Mouse (Mus musculus): ENCODE results near the gene Rapgef6.

The Rapgef6 gene

DNA sequence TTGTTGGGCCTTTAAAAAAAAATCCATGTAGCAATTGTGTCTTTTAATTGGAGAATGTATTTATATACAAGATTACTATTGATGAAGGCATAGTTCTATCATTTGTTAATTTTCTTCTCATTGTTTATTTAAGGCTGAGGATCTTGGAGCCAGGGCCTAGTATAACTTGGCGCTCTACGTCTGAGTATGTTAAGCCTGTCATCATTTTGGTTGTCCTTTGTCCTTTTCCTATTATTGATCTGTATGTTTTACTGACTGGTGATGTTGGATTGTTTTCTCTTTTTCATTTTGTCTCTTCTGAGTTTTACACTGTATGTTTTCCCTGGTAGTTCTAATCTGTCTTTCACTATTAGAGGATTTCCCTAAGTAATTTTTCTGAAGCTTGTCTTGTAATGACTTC, 52.1 kb downstream of the Rapgef6 start:
- no peak for DNase-seq (ENCODE audit: low spot score in 2 of 2)

DNA sequence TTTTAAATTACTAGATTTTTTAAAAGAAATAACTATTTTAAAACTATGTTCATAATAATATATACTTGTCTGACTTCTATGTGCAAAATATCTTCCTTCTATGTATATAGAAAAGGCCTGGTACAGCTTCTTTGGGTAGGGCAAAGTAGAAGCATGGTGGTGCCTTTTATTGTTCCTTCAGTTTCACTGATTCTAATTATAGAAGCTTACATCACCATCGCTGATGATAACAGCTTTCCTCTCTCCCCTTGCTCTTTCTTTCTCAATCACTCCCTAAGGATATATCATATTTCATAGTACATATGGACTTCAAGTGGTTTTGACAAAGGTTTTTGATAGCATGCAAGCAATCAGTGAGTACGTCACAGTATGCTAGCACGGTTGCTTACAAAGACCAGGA, 69.9 kb downstream of the Rapgef6 start:
- DNase-seq (ENCODE audit: low spot score in 2 of 2): no peak

DNA sequence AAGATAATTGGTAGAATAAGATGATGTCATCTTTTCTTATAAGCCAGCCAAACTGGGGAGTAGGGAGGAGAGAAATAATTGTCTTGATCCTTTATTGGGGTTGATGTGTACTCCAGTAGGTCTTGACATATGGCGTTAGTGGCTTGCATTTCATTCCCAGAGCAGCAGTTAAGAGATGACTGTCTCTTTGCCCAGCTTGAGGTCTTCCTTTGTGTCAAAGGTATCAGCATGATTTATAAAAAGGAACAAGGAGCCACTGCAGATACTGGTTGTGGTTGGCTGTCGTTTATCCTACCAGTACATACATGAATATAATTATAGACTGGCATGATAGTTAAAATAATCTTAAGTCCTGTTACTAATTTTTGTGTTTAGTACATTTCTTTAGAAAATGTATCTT, 71.4 kb downstream of the Rapgef6 start:
- no peak for DNase-seq (ENCODE audit: low spot score in 2 of 2)

DNA sequence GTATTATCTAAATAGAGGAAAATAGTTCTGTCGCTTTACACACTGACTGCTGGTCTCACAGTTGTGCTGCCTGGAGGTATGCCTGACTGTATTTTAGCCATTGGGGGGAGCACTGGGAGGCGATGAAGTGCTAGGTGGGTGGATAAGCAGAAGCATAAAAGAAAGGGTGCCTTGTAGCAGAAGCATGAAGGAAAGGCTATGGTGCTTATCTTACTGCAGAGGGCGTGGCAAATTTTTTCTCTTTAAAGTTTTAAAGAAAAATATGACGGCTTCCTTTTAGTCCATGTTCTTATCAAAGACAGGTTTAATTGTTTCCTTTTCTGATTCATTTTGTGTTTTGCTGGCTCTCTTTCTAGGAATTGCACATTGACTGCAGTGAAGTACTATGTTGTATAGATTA, 72.4 kb downstream of the Rapgef6 start:
- DNase-seq (ENCODE audit: low spot score in 2 of 2): no peak

DNA sequence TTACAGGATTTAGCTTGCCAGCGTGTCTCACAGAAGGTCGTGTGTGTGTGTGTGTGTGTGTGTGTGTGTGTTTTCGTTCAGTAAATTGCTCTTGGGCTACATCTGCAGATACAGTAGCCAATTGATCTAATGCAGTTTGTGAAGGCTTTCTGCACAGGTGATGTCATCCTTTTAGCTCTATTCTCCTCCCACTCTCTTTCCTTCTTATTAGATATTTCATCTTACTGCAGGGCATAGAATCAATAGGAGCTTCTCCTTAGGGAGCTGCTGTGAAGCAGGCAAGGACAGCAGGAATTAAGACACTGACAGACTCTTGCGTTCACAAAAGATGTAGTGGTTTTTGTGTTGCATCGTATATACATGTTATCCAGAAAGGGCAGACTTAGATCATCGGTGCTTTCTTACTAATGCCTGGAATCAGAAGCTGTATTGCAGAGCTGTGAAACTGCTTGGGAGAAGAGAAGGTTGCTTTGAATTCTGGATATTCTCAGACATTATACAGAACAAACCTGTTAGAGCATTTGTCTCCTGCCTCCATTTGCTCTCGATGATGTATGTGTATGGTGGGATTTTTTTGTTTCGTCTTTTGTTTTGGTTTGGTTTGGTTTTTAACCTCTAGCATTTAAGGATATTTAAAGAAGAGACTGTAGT, 73.4 kb downstream of the Rapgef6 start:
- no peak for DNase-seq (ENCODE audit: low spot score in 2 of 2)

DNA sequence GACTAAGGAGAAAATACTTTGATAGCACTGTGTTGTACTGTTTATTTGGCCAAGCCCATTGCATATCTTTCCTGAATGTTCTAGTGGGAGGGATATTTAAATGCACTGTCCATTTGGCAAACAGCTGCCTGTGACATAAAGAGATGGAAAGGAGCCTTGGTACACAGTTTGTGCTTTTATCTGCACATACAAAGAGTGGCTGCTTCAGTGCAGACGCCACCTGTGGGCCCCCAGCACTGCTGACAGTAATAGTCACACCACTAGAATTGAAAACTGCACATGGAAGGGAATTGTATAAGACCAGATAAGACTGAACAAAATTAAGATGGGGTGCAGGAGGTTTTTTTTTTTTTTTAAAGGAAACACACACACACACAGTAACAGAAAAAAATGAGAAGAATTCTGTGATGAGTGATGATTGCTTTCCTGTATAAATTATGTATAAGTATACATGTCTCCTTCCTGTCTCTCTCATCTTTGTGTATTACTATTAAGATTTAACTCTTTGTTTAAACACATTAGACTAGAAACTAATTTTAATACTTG, 75.3 kb downstream of the Rapgef6 start:
- no peak for DNase-seq (ENCODE audit: low spot score in 2 of 2)

DNA sequence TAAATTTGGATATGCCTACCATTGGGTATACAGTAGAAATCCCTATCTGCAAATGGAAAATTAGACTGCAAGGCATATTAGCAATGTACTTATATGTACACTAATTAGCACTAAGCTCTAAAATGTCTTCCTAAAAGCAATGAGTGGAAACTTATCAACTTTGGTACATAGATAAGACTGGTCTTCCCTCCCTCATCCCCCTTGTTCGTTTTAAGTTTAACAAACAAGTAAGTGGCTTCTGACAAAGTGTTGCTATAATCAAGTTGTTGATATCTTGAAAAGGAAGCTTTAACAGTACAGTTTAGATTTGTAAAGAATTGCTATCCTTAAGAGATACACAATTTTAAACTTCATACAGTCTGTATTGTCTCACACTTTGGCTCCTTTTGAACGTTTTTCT, 78.5 kb downstream of the Rapgef6 start:
- DNase-seq (ENCODE audit: low spot score in 2 of 2): no peak

DNA sequence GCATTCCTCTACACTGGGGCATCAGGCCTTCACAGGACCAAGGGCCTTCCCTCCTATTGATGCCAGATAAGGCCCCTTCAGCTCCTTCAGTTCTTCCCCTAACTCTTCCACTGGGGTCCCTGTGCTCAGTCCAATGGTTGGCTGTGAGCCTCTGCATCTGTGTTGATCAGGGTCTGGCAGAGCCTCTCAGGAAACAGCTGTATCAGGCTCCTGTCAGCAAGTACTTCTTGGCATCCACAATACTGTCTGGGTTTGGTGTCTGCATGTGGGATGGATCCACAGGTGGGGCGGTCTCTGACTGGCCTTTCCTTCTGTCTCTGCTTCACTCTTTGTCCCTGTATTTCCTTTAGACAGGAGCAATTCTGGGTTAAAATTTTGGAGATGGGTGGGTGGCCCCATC, 80.1 kb downstream of the Rapgef6 start:
- DNase-seq (ENCODE audit: low spot score in 2 of 2): peak in 1 of 2 experiments; percentile 10

DNA sequence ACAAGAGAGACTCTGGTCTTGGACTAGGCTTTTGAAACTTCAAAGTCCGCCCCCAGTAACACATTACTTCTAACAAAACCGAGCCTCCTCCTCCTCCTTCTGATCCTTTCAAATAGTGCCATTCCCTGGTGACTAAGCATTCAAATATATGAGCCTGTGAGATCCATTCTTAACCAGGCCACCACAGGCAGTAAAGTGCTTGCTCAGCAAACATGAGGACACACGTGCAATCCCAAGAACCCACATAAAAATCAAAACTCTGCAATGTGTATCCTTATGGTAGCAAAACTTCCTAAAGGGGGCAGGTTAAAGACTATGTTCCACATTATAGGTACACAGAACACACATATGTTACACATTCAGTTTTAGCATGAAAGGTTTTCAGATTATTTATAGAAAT, 81.8 kb downstream of the Rapgef6 start:
- no peak for DNase-seq (ENCODE audit: low spot score in 2 of 2)

DNA sequence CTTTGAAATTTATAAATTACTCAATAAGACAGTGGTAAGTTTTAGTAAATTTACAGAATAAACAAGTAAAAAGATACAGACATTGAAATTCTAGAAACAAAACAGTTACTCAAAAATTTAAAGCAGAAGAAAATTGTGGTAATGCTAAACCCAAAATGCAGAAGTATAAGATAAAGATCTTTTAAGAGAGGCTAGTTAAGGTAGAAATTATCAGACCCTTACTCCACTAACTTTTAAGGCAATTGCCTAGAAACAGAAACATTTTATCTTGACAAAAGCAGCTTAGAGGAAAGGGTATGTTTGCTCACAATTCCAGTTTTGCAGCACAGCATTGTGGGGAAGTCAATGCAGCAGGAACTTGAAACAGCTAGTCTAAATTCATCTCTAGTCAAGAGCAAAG, 91.0 kb downstream of the Rapgef6 start:
- no peak for DNase-seq (ENCODE audit: low spot score in 2 of 2)

DNA sequence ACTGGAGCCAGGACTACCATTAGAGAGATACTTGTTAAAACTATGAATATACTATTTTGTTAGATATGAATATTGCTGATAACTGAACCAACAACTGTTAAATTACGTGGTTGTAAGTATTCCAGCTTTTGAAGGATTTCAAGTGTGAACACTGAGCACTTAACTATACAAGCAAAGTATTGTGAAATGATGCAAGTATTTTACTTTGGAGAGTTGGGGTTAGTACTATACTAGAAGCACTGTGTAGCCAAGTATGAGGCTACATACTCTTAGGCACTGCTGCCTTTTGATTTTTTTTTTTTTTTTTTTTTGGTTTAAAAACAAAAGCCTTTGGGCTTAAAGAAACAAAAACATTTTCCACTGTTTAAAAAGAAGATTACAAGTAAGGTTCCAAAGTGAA, 91.9 kb downstream of the Rapgef6 start:
- no peak for DNase-seq (ENCODE audit: low spot score in 2 of 2)

DNA sequence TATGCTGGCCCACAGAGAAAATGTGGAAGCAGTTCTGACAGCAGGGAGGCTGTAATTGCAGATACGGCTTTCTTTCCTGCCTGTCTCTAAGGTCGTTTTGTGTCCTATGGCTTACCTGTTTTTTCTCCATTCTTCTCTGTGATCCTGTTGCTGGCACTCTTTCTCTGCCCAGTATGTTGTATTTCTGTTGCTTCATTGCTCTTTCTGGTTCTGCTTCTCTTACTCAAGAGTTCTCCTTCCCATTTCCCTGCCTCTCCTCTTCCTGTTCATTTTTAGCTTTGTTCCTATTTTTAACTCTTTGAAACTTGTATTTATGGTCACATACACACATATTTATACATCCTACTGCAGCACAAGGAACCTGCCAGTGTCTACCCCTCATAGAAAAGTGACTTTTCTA, 96.2 kb downstream of the Rapgef6 start:
- peak in 1 of 2 experiments; percentile 15 for DNase-seq (ENCODE audit: low spot score in 2 of 2)

DNA sequence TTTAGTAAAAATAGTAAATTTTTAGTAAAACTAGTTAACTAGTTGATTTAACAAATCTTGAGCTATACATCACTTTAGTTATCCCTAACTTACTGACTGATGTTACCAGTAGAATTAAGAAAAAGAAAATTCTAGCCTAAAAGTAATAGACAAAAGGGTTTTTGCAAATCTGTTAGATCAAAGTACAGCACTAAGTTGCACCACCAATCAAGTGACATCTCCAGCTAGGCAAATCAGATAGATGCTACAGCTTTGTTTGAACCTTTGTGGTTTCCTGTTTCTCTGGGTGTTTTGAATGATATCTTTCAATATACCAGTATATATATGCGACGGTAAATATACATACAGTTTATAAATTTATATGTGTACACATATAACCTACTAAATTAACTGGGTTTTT, 99.1 kb downstream of the Rapgef6 start:
- DNase-seq (ENCODE audit: low spot score in 2 of 2): no peak

DNA sequence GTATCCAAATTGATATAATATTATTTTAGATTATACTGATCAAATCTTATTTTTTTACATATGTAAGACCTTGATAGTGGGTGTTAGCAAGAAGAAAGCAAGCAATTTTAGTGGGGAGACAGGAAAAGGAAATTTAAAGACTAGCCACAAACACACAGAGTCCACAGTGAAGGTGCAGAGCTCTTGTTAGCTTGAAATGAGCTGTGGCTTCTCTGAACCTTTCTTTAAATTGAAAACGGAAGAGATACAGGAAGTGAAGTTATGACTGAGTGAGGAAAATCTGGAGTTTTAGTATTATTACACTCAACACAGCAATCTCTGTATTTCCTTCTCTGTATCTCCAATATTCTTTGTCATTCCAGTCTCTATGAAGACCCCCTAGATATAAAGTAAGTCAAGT, 104.3 kb downstream of the Rapgef6 start:
- DNase-seq (ENCODE audit: low spot score in 2 of 2): no peak

DNA sequence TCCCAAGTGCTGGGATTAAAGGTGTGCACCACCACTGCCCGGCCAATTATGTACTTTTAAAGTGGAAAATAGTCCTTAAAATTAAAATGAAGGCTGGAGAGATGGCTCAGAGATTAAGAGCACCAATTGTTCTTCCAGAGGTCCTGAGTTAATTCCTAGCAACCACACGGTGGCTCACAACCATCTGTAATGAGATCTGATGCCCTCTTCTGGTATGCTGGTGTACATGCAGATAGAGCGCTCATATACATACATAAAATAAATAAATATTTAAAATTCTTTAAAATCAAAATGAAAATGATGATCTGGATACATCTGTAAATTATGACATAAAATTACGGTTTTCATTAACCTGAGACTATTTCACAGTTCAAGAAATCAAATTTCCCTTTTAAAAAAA, 123.8 kb downstream of the Rapgef6 start:
- DNase-seq (ENCODE audit: low spot score in 2 of 2): no peak

DNA sequence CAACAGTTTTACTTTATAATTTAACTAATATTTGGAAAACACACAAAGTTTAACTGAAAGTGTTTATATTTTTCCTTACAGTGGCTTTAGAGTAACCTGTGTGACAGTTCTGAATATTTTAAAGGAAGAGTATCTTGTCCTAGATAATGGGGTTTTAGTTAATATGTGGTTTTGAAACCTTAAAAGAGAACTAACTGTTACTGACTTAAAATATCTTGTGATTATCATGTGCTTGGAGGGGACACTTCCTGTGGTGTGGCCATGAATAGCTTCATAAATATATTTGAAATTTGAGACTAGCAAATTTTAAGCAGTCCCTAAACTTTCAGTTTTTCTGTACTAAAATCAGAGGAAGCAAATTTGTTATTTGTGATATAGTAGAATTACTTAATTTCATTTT, 125.9 kb downstream of the Rapgef6 start:
- DNase-seq (ENCODE audit: low spot score in 2 of 2): no peak

DNA sequence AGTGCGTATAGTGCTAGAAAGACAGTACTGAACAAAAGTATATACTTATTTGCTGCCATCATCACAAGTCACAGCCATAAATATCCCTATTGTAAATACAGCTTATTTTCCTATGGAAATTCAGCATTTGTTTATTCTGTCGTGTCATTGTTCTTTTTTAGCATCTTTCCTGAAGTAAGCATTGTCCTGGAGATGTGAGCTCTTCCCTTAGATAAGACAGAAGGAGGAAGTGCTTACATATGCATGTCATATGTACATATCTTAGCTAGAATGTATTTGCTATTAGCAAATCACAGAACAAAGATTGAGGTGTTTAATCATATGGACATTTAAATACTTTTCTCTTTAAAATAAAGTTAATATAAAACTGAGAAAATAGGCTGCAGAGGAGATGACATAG, 132.8 kb downstream of the Rapgef6 start:
- DNase-seq (ENCODE audit: low spot score in 2 of 2): no peak

DNA sequence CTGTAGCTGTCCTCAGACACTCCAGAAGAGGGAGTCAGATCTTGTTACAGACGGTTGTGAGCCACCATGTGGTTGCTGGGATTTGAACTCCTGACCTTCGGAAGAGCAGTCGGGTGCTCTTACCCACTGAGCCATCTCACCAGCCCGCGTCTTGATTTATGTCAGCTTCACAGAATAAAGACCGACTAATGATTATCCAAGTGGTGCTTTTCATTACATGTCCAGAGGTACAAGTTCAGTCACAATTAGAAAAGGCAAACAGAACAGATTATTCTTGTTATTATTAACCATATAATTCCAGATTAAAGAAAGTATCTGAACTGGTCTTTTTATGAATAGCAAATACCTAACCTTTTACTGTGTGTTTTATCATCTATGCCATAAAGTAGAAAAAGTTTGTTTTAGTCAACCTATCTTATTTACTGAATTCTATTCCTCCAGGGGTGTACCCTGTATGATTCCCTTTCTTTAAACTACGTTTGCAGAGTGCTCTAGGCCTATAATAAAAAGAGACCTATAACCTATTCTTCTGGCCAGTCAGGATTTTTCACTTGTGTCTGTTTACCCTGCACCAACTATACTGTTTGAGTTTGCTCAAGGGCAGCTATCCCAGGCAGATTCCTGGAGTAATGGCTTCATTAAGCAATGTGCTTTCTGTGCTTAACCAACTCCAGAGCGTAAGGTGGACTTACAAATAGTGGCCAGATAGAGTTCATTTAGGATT, 151.1 kb downstream of the Rapgef6 start:
- no peak for DNase-seq (ENCODE audit: low spot score in 2 of 2)

DNA sequence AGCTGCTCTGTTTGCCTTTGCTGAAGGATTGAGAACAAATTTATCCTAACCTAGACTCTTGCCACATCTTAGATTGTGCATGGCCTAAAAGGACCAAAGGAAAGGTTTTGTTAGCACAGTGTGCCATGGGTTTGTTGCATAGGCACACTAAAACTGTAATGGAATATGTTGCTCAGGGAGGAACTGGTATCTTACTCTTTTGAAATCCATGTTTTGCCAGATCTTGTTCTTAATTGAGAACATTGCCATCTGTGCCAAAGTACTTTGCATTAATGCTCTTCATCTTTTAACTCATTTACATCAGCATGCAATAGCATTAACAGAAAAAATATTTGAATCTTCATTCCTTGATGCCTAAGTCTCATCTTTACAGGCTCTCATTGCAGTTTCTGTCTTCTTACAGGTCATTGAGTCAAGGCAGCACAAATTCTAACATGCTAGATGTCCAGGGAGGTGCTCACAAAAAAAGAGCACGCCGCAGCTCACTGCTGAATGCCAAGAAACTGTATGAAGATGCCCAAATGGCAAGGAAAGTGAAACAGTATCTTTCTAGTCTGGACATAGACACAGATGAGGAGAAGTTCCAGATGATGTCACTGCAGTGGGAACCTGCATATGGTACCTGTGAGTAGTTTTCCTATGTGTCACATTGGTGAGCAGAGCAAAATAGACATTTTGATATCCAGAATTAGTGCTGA, 153.3 kb downstream of the Rapgef6 start:
- DNase-seq (ENCODE audit: low spot score in 2 of 2): no peak

DNA sequence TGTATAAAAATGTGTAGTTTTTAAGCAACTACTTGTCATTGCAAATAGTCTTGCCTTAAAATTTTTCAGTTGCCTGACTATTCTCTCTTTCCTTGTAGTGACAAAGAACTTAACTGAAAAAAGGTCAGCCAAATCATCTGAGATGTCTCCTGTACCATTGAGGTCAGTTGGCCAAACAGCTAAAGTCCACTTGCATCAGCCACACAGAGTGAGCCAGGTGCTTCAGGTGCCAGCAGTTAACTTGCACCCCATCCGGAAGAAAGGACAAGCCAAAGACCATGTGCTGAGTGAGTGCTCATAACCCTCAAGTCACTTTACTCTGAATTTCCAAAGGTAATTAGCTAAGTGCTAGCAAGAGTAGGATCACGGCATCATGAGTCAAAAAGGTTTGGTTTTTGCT, 156.5 kb downstream of the Rapgef6 start:
- no peak for DNase-seq (ENCODE audit: low spot score in 2 of 2)

DNA sequence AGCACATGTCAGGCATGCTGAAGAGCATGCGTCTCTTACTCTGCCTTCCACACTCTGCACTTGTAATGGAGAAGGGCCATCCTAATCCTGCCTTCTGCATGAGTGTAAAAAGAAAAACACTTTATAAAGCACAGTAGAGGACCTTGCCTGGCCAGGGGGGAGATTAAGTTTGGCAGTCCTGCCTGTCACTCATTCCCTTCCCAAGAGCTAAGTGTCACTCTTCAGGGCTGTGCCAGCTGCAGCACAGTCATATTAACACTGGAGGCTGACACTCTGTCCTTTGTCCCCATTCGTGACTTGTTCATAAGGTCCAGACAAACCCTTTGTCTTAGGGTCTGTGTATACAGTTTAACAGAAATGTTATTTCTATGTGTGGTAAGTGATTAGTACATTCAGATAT, 162.2 kb downstream of the Rapgef6 start:
- no peak for DNase-seq (ENCODE audit: low spot score in 2 of 2)

DNA sequence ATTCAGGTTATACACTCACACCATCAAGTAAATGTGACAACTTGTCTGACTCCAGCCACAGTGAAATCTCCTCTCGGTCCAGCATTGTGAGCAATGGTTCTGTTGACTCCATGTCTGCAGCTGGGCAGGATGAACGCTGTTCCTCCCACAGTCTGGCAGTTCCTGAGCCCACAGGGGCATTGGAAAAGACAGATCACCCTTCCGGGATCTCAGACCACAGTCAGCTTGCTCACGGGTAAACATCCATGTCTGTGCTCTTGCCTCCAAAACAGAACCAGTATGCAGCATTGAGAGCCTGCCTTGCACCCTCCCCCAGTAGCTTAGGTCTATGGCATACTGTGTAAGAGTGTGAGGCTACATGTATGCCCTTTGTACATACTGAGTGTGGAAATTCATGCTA, 167.5 kb downstream of the Rapgef6 start:
- DNase-seq (ENCODE audit: low spot score in 2 of 2): no peak

DNA sequence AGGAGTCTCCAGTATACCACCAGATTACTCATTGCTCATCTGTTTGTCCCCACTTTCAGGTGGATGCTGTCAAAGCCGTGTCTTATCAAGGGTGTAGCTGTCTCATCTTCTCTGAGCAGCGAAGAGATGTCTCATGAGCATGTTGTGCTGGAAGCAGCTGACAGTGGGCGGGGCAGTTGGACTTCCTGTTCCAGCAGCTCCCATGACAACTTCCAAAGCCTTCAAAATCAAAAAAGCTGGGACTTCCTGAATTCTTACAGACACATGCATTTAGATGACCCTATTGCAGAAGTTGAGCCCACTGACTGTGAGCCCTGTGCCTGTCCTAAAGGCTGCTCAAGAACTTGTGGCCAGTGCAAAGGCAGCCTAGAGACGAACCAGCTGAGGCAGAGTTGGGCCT, 168.5 kb downstream of the Rapgef6 start:
- peak; percentile 64 to 66 for DNase-seq (ENCODE audit: low spot score in 2 of 2)

Data from heart, adult 9 months (tissue).